Mouse (Mus musculus) megakaryocyte progenitor cell, adult 5-6 weeks (primary cell): Measurements from ENCODE around the gene Tff3. TPM values are rescaled to one million over a fixed set of nuclear protein-coding genes. Genes with fewer than 3 reads are reported as not detected.

Source experiments
- ATAC-seq: replicated peaks from 2 replicates; pipeline ENCODE4 v1.8.0; 2016; ENCODE audit warnings: mild to moderate bottlenecking, moderate TSS enrichment, inconsistent platforms; ENCODE audit not compliant: poor library complexity
- total RNA-seq, 2 experiments: library from RNA; stranded (forward) in 1 of 2; stranded (reverse) in 1 of 2; fragments of 157-497, 149-512 nt in 1 of 2; fragments of 200-1000 nt in 1 of 2; gene quantifications; 2 replicates each; pipeline versions ENCODE4 v1.2.3 to v1.2.4; 2015 to 2017

Gene Tff3
- total RNA-seq, 2 experiments from 2014 or later: not detected

- ATAC-seq: no peak
Observed at GRCm38 (mm10) chr17:31078581-31078980, 50.9 kb downstream of the Tff3 start.

DNA sequence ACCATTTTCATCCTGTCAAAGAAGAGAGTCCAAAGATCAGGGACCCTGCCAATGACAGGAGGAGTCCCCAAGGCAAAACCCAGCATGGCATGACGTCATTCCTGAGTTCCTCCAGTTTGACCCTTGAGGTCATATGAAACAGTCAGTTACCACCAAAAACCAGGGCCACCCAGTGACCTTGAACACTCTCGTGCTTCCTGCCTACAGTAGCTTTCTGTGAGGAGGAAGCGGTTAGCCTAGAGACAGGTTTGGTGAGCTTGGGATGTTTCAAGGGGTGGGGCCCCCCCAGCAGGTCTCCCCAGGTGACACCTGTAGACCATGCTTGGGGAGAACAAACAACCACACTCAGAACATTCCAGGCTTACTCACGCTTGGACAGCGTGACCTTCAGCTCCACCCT lies 51.9 kb downstream of the Tff3 start:
- no peak for ATAC-seq

- no peak for ATAC-seq
Observed at GRCm38 (mm10) chr17:31075471-31075870, 54.0 kb downstream of the Tff3 start.

Other genes with a start within 250 kb of the Tff3 start
- gene Glp1r, start 227.8 kb downstream of the Tff3 start, total RNA-seq (2015): not detected in 2 replicates
- not detected in 2 replicates for gene Glp1r, start 227.8 kb downstream of the Tff3 start, total RNA-seq (2017)
- gene Umodl1, start 175.0 kb downstream of the Tff3 start, total RNA-seq (2015): not detected in 2 replicates
- gene Umodl1, start 175.0 kb downstream of the Tff3 start, total RNA-seq (2017): not detected in 2 replicates
- gene Abcg1, start 72.0 kb downstream of the Tff3 start, total RNA-seq (2015): 6.2 and 8.3 TPM in 2 replicates
- 10.6 and 11.3 TPM in 2 replicates for gene Abcg1, start 72.0 kb downstream of the Tff3 start, total RNA-seq (2017)
- not detected in 2 replicates for gene Tff2, start 14.6 kb upstream of the Tff3 start, total RNA-seq (2015)
- not detected in 2 replicates for gene Tff2, start 14.6 kb upstream of the Tff3 start, total RNA-seq (2017)
- not detected in 2 replicates for gene Tff1, start 35.6 kb upstream of the Tff3 start, total RNA-seq (2015)
- not detected in 2 replicates for gene Tff1, start 35.6 kb upstream of the Tff3 start, total RNA-seq (2017)
- 5.6 and 7.6 TPM in 2 replicates for gene Tmprss3, start 69.3 kb upstream of the Tff3 start, total RNA-seq (2015)
- gene Tmprss3, start 69.3 kb upstream of the Tff3 start, total RNA-seq (2017): 2.4 and 2.9 TPM in 2 replicates
- 29.7 and 33.6 TPM in 2 replicates for gene Ubash3a, start 78.2 kb upstream of the Tff3 start, total RNA-seq (2015)
- gene Ubash3a, start 78.2 kb upstream of the Tff3 start, total RNA-seq (2017): 36.7 and 41.7 TPM in 2 replicates
- 0.72 and 1.4 TPM in 2 replicates for gene Rsph1, start 147.7 kb upstream of the Tff3 start, total RNA-seq (2015)
- gene Rsph1, start 147.7 kb upstream of the Tff3 start, total RNA-seq (2017): 1.8 and 3.0 TPM in 2 replicates
- gene Slc37a1, start 157.1 kb upstream of the Tff3 start, total RNA-seq (2015): 9.8 TPM in 2 replicates
- 6.2 and 8.3 TPM in 2 replicates for gene Slc37a1, start 157.1 kb upstream of the Tff3 start, total RNA-seq (2017)